1 mouse cellular context compared by ENCODE assay signal in the genomic region with DNA sequence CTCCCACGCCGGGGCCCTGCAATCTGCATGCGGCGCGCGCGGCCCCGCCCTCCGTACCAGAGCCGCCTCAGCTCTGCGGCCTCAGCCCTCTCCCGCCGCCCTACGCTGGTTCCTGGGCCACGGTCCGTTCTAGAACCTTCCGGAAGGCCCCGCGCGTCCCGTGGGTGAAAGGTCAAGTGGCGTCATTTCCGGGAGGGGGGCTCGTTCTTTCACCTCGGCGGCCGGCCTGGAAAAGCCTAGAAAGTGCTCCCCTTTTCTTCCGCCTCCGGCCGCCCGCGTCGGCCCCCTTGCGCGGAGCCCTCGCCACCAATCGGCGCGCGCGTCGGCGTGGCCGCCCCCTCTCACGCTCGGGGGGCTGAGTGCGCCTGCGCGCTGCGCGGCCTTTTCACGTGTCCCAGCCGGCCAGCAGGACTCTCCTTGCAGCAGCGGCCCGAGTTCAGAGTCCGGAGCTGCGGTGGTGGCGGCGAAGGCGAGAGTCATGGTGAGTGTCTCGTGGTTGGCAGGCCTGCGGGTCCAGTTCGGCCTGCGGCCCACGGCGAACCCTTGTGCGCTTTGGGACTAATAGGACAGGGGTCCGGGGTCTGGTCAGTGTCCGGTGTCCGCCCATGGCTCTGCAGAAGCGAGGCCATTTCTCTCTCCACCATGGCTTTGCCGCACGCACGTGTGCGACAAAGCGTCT.
A peak's percentile ranks its signal among the peaks of the same experiment; 100 is the strongest.
TF ChIP-seq lines count a peak whose summit lies in the region.

Gene Hspe1, plus strand, starts transcription at position 201 of the 679 bp plus-strand sequence.
Gene Hspd1, minus strand, starts transcription at position 312 of the 679 bp plus-strand sequence.

TF ChIP-seq in CH12.LX, 34 proteins besides CTCF, POLR2A, EP300 and RAD21:
- no peak for TF ChIP-seq JUN (IDR thresholded peaks at IDR 0.05; ENCODE audit: insufficient read depth, low read depth, low read length)
- no peak for TF ChIP-seq E2F4 (IDR thresholded peaks at IDR 0.05; ENCODE audit: insufficient replicate concordance, low read depth, low read length)
- TF ChIP-seq USF1 (IDR thresholded peaks at IDR 0.05; ENCODE audit: low read depth, low read length), result peak; percentile 43; the same call in 1 of the 2 replicates
- peak; percentile 85 for TF ChIP-seq MYC (IDR thresholded peaks at IDR 0.05; ENCODE audit: low read depth, low read length)
- TF ChIP-seq IRF4 (IDR thresholded peaks at IDR 0.05; ENCODE audit: low read depth, low read length), result peak; percentile 69
- 0 out of 2 replicates have a peak, but pooled peaks have one; percentile 52 for TF ChIP-seq TBP (conservative IDR thresholded peaks at IDR 0.05; ENCODE audit: low read depth, low read length)
- peak; percentile 91 for TF ChIP-seq KAT2A (IDR thresholded peaks at IDR 0.05; ENCODE audit: insufficient replicate concordance, low read length)
- no peak for TF ChIP-seq MAFK (IDR thresholded peaks at IDR 0.05; ENCODE audit: insufficient replicate concordance, low read length)
- no peak for TF ChIP-seq ZNF384 (IDR thresholded peaks at IDR 0.05; ENCODE audit: low read depth, low read length)
- TF ChIP-seq RCOR1 (conservative IDR thresholded peaks at IDR 0.05; ENCODE audit: low read depth, low read length), result 0 out of 2 replicates have a peak, but pooled peaks have one; percentile 43
- no peak; the same call in 1 of the 2 replicates for TF ChIP-seq USF2 (conservative IDR thresholded peaks at IDR 0.05; ENCODE audit: low read depth, low read length)
- peak; percentile 85 for TF ChIP-seq ZMIZ1 (IDR thresholded peaks at IDR 0.05; ENCODE audit: low read depth, low read length)
- TF ChIP-seq ZC3H11A (IDR thresholded peaks at IDR 0.05; ENCODE audit: low read depth, low read length), result no peak
- TF ChIP-seq ZKSCAN1 (IDR thresholded peaks at IDR 0.05; ENCODE audit: borderline replicate concordance, low read depth, low read length), result no peak; the same call in 1 of the 2 replicates
- peak; percentile 94 for TF ChIP-seq NELFE (IDR thresholded peaks at IDR 0.05; ENCODE audit: low read depth, low read length)
- TF ChIP-seq MAZ (IDR thresholded peaks at IDR 0.05; ENCODE audit: low read depth, low read length), result peak; percentile 99
- peak; percentile 86 for TF ChIP-seq MAX (IDR thresholded peaks at IDR 0.05; ENCODE audit: low read length)
- peak; percentile 69 for TF ChIP-seq BHLHE40 (IDR thresholded peaks at IDR 0.05; ENCODE audit: low read depth, low read length)
- TF ChIP-seq UBTF (IDR thresholded peaks at IDR 0.05; ENCODE audit: low read depth, low read length), result 0 out of 2 replicates have a peak, but pooled peaks have one; percentile 50
- peak; percentile 89 for TF ChIP-seq HCFC1 (IDR thresholded peaks at IDR 0.05; ENCODE audit: low read depth, low read length)
- TF ChIP-seq NRF1 (IDR thresholded peaks at IDR 0.05; ENCODE audit: low read depth, low read length), result peak; percentile 87
- TF ChIP-seq POLR2AphosphoS2 (IDR thresholded peaks at IDR 0.05; ENCODE audit: low read depth, low read length), result no peak; the same call in 1 of the 2 replicates
- peak; percentile 41; the same call in 1 of the 2 replicates for TF ChIP-seq ETS1 (conservative IDR thresholded peaks at IDR 0.05; ENCODE audit: low read depth, low read length)
- TF ChIP-seq PAX5 (IDR thresholded peaks at IDR 0.05; ENCODE audit: low read length), result no peak
- TF ChIP-seq JUND (conservative IDR thresholded peaks at IDR 0.05; ENCODE audit: low read depth, low read length), result no peak
- peak; percentile 93 for TF ChIP-seq CHD2 (IDR thresholded peaks at IDR 0.05; ENCODE audit: low read length)
- TF ChIP-seq ELF1 (IDR thresholded peaks at IDR 0.05; ENCODE audit: low read depth, low read length), result peak; percentile 96
- peak; percentile 77; the same call in 1 of the 2 replicates for TF ChIP-seq SIN3A (IDR thresholded peaks at IDR 0.05; ENCODE audit: low read length)
- TF ChIP-seq GABPA (IDR thresholded peaks at IDR 0.05; ENCODE audit: insufficient replicate concordance, low read depth, low read length), result no peak; the same call in 1 of the 2 replicates
- TF ChIP-seq MXI1 (IDR thresholded peaks at IDR 0.05; ENCODE audit: low read depth, low read length), result peak; percentile 96
- peak; percentile 66; the same call in 1 of the 2 replicates for TF ChIP-seq MEF2A (IDR thresholded peaks at IDR 0.05; ENCODE audit: borderline replicate concordance, low read depth, low read length)
- peak; percentile 75 for TF ChIP-seq TCF12 (IDR thresholded peaks at IDR 0.05; ENCODE audit: low read depth, low read length)
- TF ChIP-seq CHD1 (IDR thresholded peaks at IDR 0.05; ENCODE audit: low read depth, low read length), result no peak
- no peak for TF ChIP-seq SMC3 (IDR thresholded peaks at IDR 0.05; ENCODE audit: low read depth, low read length)
